Mouse (Mus musculus) cerebellum, adult 2 months (tissue): Measurements from ENCODE around the gene Vmn2r21.
"Not testable (repeated sequence)": the region's sequence is repeated elsewhere in the genome, so short reads cannot be mapped to it uniquely, and the experiment has no call there.

Experiments used
- CTCF ChIP-seq: fragments of 200-500 bp; IDR thresholded peaks from 2 replicates; pipeline ENCODE4 v1.5.1; 2011; ENCODE audit warnings: low read depth, mild to moderate bottlenecking, control low read depth, low read length, moderate library complexity, borderline replicate concordance; ENCODE audit not compliant: insufficient read depth
- POLR2A ChIP-seq: fragments of 200-500 bp; IDR thresholded peaks from 2 replicates; pipeline ENCODE4 v1.6.1; 2011; ENCODE audit warnings: low read length, control low read depth, borderline replicate concordance; ENCODE audit not compliant: insufficient read depth

- not testable (repeated sequence) for TF ChIP-seq CTCF, POLR2A
Measured at GRCm38 (mm10) chr6:123472458-123472987, 60.7 kb downstream of the Vmn2r21 start.
